Mouse (Mus musculus) kidney, adult 2 months (tissue): ENCODE results near the gene Ttll1. TPM values are rescaled to one million over a fixed set of nuclear protein-coding genes. Genes with fewer than 3 reads are reported as not detected.

ENCODE experiments used
- DNase-seq: peaks from one replicate; pipeline ENCODE4 v3.0.0; 2021
- H3K27ac ChIP-seq: fragments of 200-500 bp; 2 replicates; pipeline ENCODE4 v1.5.1; 2012; ENCODE audit warnings: low read depth, low read length, control low read depth, inconsistent platforms; ENCODE audit not compliant: insufficient read depth
- H3K27me3 ChIP-seq: fragments of 200-500 bp; replicated peaks from 2 replicates; pipeline ENCODE4 v1.6.1; 2012; ENCODE audit warnings: mild to moderate bottlenecking, moderate library complexity, low read length, inconsistent platforms; ENCODE audit not compliant: control insufficient read depth, insufficient read depth
- H3K36me3 ChIP-seq: fragments of 200-500 bp; 2 replicates; pipeline ENCODE4 v1.6.1; 2012; ENCODE audit warnings: mild to moderate bottlenecking, moderate library complexity, low read length, inconsistent platforms; ENCODE audit not compliant: control insufficient read depth, insufficient read depth
- H3K4me1 ChIP-seq: fragments of 200-500 bp; 2 replicates; pipeline ENCODE4 v1.6.1; 2011; ENCODE audit warnings: low read length; ENCODE audit not compliant: control insufficient read depth, insufficient read depth
- H3K4me3 ChIP-seq: fragments of 200-500 bp; 2 replicates; pipeline ENCODE4 v1.5.1; 2011; ENCODE audit warnings: mild to moderate bottlenecking, low read depth, low read length, control low read depth; ENCODE audit not compliant: insufficient read depth
- CTCF ChIP-seq: fragments of 200-500 bp; conservative IDR thresholded peaks from 2 replicates; pipeline ENCODE4 v1.5.1; 2011; ENCODE audit warnings: low read depth, mild to moderate bottlenecking, control low read depth, low read length, moderate library complexity, mixed read lengths; ENCODE audit not compliant: insufficient read depth, insufficient read length
- POLR2A ChIP-seq: fragments of 200-500 bp; IDR thresholded peaks from one replicate; pipeline ENCODE4 v1.6.1; 2011; ENCODE audit warnings: low read depth, low read length, control low read depth
- WGBS: fragments of 180-500 bp; shearing (Covaris S2); methylation state at CpG from one replicate; pipeline ENCODE4 v1.1.7; 2018; 5-methylcytosine and 5-hydroxymethylcytosine counted together
- polyA plus RNA-seq: library from polyadenylated mRNA; depleted of rRNA; stranded (reverse); fragments of >200 nt; gene quantifications from 2 replicates; pipeline ENCODE4 v1.2.3, GENCODE M21; 2012

The Ttll1 gene
- polyA plus RNA-seq, 1 experiment: 11.1 TPM

DNA sequence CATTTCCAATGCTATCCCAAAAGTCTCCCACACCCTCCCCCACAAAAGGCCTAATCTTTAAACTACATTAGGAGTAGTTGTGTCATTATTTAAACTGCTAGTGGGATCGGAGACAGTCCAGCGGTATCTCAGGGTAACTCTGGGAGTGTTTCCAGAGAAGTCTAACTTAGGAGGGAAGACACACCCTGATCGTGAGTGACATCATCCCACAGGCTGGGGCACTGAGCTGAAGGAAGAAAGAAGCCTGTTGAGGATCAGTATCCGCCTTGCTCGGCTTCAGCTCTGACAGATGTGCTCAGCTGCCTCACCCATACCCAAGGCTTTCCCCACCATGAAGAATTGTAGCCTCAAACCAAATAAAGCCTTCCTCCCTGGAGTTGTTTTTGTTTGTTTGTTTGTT lies 18.8 kb downstream of the Ttll1 start:
- TF ChIP-seq POLR2A (no peak), CTCF (no peak)
- 80% methylated on average over 5 of the region's 5 CpGs for WGBS
- H3K4me1 ChIP-seq: no peaks in the 10 kb centered on the region

DNA sequence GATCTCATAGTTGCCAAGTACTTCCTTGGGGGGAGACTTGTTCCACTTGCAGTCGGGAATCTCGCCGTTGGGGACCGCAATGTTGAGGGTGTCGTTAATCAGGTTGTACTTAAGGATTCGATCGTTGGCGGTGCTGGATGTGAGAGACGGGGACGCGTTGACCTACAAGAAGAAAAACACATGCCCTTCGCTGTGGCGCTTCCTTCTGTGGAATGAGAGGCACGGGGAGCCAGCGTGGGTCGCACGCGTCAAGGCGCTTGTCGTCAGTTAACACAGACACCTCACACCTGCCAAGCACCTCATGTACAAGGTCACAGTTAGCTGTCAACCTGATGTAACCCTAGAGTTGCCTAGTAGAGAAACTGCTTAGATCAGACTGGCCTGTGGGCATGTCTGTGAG lies 21.2 kb downstream of the Ttll1 start:
- H3K27me3 ChIP-seq: no peaks in the 10 kb centered on the region
- WGBS: 93% methylated on average over 20 of the region's 20 CpGs
- no peaks in the 10 kb centered on the region; the same call in 1 of the 2 replicates for H3K36me3 ChIP-seq
- H3K27ac ChIP-seq: no peak overlapping the region
- no peak for DNase-seq
- TF ChIP-seq CTCF (no peak), POLR2A (no peak)
- H3K4me3 ChIP-seq: no peak overlapping the region
- no peaks in the 10 kb centered on the region for H3K4me1 ChIP-seq

More for the DNA sequence above, 18.8 kb downstream of the Ttll1 start:
- no peak overlapping the region for H3K27ac ChIP-seq
- DNase-seq: no peak
- no peak overlapping the region for H3K4me3 ChIP-seq
- H3K36me3 ChIP-seq: no peaks in the 10 kb centered on the region; the same call in 1 of the 2 replicates
- H3K27me3 ChIP-seq: no peaks in the 10 kb centered on the region

DNA sequence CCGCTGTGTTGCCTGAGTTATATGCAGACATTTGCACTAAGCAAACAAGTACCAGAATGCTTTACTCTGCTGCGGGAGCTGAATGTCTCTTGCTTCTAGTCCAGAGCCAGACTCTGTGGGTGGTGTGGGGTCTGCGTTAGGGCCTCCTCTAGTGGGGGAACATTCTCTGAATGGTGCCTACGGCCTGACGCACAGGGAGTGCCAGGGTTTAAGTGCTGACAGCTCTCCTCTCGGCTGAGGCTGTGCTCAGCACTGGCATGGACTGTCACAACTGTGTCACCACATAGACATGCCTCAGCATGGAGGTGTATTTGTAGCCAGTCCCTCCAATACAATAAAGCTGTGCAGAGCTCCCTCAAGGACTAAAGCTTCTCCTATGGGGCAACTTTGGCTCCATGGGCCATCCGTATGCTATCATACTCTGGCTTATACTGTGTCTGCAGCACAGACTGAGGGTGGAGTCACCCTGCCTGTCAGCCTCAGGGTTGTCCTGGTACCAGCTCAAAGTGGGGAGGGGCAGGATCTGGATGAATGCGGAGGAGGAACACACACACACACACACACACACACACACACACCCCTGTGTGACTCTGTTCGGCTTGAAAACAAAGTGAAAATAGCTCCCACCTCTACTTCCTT lies 23.1 kb downstream of the Ttll1 start:
- DNase-seq: no peak
- H3K4me3 ChIP-seq: no peak overlapping the region
- no peaks in the 10 kb centered on the region for H3K4me1 ChIP-seq
- no peaks in the 10 kb centered on the region; the same call in 1 of the 2 replicates for H3K36me3 ChIP-seq
- 92% methylated on average over 9 of the region's 9 CpGs for WGBS
- H3K27ac ChIP-seq: no peak overlapping the region
- H3K27me3 ChIP-seq: no peaks in the 10 kb centered on the region
- TF ChIP-seq CTCF (no peak), POLR2A (no peak)

DNA sequence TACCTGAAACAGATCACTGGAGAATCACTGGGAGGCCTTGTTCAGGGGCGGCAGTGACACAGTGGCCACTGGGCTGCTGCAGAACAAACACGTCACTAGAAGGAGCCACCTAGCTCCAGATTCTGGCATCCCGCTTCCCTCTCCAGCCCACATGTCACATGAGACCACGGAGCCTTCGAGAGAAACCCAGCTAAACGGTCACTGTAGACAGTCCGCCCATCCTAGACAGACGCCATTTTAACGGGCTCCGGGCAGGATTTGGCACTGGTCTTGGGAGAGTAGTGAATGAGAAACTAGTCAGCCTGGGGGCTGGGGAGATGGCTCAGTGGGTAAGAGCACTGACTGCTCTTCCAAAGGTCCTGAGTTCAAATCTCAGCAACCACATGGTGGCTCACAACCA lies 26.4 kb downstream of the Ttll1 start:
- no peak overlapping the region for H3K4me3 ChIP-seq
- no peak for DNase-seq
- no peak for TF ChIP-seq CTCF
- no peak for TF ChIP-seq POLR2A
- H3K4me1 ChIP-seq: no peaks in the 10 kb centered on the region
- H3K27ac ChIP-seq: no peak overlapping the region
- H3K36me3 ChIP-seq: no peaks in the 10 kb centered on the region
- no peaks in the 10 kb centered on the region for H3K27me3 ChIP-seq
- WGBS: 92% methylated on average over 10 of the region's 10 CpGs

DNA sequence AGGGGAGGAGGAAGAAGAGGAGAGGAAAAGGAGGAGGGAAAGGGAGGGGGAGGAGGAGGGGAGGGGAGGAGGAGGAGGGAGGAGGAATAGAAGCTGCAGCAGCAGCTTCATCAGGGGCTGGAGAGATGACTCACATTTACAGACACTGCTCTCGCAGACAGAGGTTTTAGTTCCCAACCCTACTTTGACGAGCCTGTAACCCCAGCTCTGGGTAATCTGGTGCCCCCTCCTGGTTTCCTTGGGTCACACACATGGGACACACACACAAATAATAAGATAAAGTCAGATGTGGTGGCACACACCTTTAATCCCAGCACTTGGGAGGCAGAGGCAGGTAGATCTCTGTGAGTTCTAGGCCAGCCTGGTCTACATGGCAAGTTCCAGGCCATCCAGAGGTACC lies 27.2 kb downstream of the Ttll1 start:
- Histone ChIP-seq H3K36me3 (no peaks in the 10 kb centered on the region), H3K4me3 (no peak overlapping the region), H3K4me1 (no peaks in the 10 kb centered on the region), H3K27me3 (no peaks in the 10 kb centered on the region), H3K27ac (no peak overlapping the region)
- DNase-seq: peak; percentile 48
- WGBS: 53% methylated on average over 2 of the region's 2 CpGs
- no peak for TF ChIP-seq POLR2A
- TF ChIP-seq CTCF: peak; percentile 60

- Histone ChIP-seq H3K4me3 (no peak overlapping the region), H3K4me1 (no peaks in the 10 kb centered on the region), H3K27ac (no peak overlapping the region), H3K36me3 (no peaks in the 10 kb centered on the region), H3K27me3 (no peaks in the 10 kb centered on the region)
- no peak for DNase-seq
- TF ChIP-seq CTCF: no peak
- no peak for TF ChIP-seq POLR2A
- WGBS: 90% methylated on average over 8 of the region's 8 CpGs
These were observed 28.0 kb downstream of the Ttll1 start for GRCm38 (mm10) chr15:83482645-83483224.

DNA sequence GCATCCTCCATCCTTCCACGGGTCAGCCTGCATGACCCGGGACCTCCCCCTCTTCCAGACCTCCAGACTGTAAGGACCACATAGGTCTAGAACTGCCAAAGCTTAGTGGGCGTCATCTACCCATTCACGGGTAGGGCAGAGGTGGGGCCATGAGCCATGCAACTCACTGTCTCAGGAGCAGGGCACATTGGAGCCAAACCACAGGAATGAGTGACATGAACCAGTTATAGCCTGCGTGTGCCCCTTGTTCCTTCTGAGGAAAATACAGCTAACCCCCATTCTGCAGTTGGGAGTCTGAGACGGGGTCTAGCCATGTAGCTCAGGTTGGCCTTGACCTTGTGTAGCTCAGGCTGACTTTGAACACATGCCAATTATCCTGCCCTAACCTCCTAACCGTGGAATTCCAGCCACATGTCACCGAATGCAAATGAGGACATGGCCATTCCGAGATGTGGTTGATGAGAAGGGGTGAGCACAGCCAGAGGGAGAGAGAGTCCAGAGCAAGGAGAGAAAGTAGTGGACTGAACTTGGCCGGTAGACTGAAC lies 29.4 kb downstream of the Ttll1 start:
- Histone ChIP-seq H3K27ac (no peak overlapping the region), H3K4me3 (no peak overlapping the region), H3K4me1 (no peaks in the 10 kb centered on the region), H3K27me3 (no peaks in the 10 kb centered on the region), H3K36me3 (no peaks in the 10 kb centered on the region)
- DNase-seq: peak; percentile 56
- TF ChIP-seq POLR2A: no peak
- TF ChIP-seq CTCF: no peak
- WGBS: 58% methylated on average over 10 of the region's 10 CpGs
